Mouse (Mus musculus): ENCODE results near the gene Stx1a. TPM values are rescaled to one million over a fixed set of nuclear protein-coding genes. Genes with fewer than 3 reads are reported as not detected.

The Stx1a gene
- polyA plus RNA-seq, 1 experiment from 2014 or later: 13.8 TPM

DNA sequence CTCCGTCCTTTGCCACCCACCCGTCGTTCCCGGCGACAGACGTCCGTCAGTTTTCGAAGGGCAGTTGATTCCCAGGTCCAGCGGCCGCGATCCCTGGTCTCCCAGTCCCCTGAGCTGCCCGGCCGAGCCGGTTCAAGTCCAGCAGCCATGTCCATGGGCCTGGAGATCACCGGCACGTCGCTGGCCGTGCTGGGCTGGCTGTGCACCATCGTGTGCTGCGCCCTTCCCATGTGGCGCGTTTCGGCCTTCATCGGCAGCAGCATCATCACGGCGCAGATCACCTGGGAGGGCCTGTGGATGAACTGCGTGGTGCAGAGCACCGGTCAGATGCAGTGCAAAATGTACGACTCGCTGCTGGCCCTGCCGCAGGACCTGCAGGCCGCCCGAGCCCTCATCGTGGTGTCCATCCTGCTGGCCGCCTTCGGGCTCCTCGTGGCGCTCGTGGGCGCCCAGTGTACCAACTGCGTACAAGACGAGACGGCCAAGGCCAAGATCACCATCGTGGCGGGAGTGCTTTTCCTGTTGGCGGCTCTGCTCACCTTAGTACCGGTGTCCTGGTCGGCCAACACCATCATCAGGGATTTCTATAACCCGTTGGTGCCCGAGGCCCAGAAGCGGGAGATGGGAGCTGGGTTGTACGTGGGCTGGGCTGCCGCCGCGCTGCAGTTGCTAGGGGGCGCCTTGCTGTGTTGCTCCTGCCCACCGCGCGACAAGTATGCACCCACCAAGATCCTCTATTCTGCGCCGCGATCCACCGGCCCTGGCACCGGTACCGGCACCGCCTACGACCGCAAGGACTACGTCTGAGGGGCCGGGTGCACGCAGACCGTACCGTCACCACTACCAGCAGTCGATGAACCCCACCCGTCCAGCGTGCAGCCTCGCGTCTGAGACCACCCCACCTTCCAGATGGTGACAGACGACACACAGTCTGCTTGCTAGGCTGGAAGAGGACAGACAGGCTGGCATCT, 36.7 kb upstream of the Stx1a start:
- WGBS: 3% methylated on average over 79 of the region's 79 CpGs
- peaks cover 70% of the 10 kb centered on the region for H3K27me3 ChIP-seq (replicated peaks; ENCODE audit: low read depth, poor library complexity, severe bottlenecking)
- no peaks in the 10 kb centered on the region for H3K9me3 ChIP-seq
- DNase-seq (ENCODE audit: low spot score): peak; percentile 62
- H3K36me3 ChIP-seq (replicated peaks): no peaks in the 10 kb centered on the region
- peak overlapping the region; percentile 50 for H3K4me3 ChIP-seq
- peak overlapping the region; percentile 65 for H3K27ac ChIP-seq (replicated peaks)
- H3K4me1 ChIP-seq: peaks cover 52% of the 10 kb centered on the region

DNA sequence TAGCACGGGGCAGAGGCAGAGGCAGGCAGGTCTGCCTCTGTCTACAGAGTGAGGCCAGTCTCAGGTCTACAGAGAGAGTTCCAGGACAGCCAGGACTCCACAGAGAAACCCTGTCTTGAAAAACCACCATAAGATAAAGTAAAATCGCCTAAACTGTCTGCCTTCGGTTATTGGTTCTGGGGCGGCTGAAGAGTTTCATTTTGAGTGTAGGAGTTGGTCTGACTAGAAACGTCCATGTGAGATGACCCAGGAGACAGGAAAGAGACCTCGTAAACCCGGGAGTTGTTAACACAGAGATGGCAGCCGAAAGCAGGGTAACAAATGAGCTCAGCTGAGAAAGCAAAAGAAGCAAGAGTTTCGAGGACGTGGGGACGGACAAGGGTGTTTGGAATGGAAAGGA, 34.1 kb upstream of the Stx1a start:
- H3K27me3 ChIP-seq (replicated peaks; ENCODE audit: low read depth, poor library complexity, severe bottlenecking): peaks cover 59% of the 10 kb centered on the region

DNA sequence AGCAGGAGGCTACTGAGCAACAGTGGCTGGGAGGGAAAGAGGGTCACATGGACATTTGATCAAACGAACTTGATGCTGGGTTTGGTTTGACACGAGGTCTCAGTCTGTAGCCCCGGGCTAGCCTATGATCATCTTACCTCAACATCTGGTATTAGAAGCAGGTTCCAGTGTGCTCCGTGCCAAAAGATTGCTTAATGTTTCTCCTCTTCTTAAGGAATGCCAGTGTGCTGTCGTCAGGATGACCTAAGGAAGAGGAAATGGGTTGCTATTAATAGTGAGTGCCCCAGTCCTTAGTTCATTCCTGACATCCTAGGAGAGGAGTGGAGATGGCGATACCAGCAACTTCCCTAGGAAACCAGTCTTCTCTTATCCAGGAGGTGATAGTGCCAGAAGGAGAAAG, 33.5 kb upstream of the Stx1a start:
- no peak overlapping the region for H3K27ac ChIP-seq (replicated peaks)
- H3K27me3 ChIP-seq (replicated peaks; ENCODE audit: low read depth, poor library complexity, severe bottlenecking): peaks cover 53% of the 10 kb centered on the region
- H3K9me3 ChIP-seq: no peaks in the 10 kb centered on the region
- peak; percentile 27 for DNase-seq (ENCODE audit: low spot score)
- no peaks in the 10 kb centered on the region for H3K36me3 ChIP-seq (replicated peaks)
- peaks cover 33% of the 10 kb centered on the region for H3K4me1 ChIP-seq
- no peak overlapping the region for H3K4me3 ChIP-seq
- WGBS: 48% methylated on average over 6 of the region's 6 CpGs

More for the DNA sequence above, 34.1 kb upstream of the Stx1a start:
- H3K36me3 ChIP-seq (replicated peaks): no peaks in the 10 kb centered on the region
- peaks cover 39% of the 10 kb centered on the region for H3K4me1 ChIP-seq
- WGBS: 78% methylated on average over 11 of the region's 11 CpGs
- no peaks in the 10 kb centered on the region for H3K9me3 ChIP-seq
- no peak overlapping the region for H3K4me3 ChIP-seq
- no peak for DNase-seq (ENCODE audit: low spot score)
- no peak overlapping the region for H3K27ac ChIP-seq (replicated peaks)

DNA sequence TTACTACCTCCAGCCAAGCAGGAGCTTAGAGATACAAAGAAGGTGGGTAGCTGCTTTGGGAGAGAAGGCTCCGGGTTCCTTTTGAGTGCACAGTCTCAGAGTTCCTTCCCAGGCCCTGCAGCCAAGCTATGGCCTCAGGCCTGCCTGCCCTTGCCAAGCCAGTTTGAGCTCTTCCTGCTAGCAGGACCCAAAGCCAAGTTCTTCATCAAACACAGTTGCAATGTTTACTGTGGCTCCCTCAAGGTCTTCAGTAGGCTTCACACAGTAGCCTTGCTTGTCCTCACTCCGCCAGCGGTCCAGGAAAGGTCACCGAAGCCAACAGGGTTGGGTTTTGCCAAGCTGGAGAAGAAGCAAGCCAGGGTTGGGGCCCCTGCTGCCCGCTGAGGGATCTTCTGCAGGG, 30.7 kb upstream of the Stx1a start:
- peaks cover 25% of the 10 kb centered on the region for H3K27me3 ChIP-seq (replicated peaks; ENCODE audit: low read depth, poor library complexity, severe bottlenecking)
- no peak overlapping the region for H3K4me3 ChIP-seq
- peaks cover 8% of the 10 kb centered on the region for H3K4me1 ChIP-seq
- 85% methylated on average over 5 of the region's 5 CpGs for WGBS
- no peak overlapping the region for H3K27ac ChIP-seq (replicated peaks)
- no peak for DNase-seq (ENCODE audit: low spot score)
- H3K9me3 ChIP-seq: no peaks in the 10 kb centered on the region
- no peaks in the 10 kb centered on the region for H3K36me3 ChIP-seq (replicated peaks)

GRCm38 (mm10) chr5:134998359-134998758, 24.9 kb upstream of the Stx1a start:
- H3K27ac ChIP-seq (replicated peaks): peak overlapping the region; percentile 49; the same call in 1 of the 2 replicates
- 75% methylated on average over 6 of the region's 6 CpGs for WGBS

DNA sequence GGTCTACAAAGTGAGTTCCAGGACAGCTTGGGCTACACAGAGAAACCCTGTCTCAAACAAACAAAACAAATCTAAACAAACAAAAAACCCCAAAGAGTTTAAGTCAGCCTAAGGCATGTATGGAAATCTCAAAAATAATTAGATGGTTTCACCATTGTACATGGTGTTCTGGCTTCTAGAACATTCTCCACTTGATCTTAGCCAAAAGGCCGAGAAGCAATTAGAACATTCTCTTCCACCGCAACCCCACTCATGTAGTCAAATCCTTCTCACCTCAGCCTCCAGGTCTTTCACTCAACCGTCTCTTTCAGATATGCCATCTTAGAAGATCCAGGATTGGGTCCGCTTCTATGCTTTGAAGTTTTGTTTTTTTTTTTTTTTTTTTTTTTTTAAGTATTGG, 23.5 kb upstream of the Stx1a start:
- H3K4me1 ChIP-seq: peaks cover 27% of the 10 kb centered on the region
- H3K9me3 ChIP-seq: no peaks in the 10 kb centered on the region
- no peak overlapping the region for H3K4me3 ChIP-seq
- DNase-seq (ENCODE audit: low spot score): no peak
- H3K36me3 ChIP-seq (replicated peaks): no peaks in the 10 kb centered on the region
- peaks cover 6% of the 10 kb centered on the region for H3K27me3 ChIP-seq (replicated peaks; ENCODE audit: low read depth, poor library complexity, severe bottlenecking)
- no peak overlapping the region for H3K27ac ChIP-seq (replicated peaks)
- WGBS: 94% methylated on average over 4 of the region's 4 CpGs

More at GRCm38 (mm10) chr5:134998359-134998758, 24.9 kb upstream of the Stx1a start:
- H3K36me3 ChIP-seq (replicated peaks): no peaks in the 10 kb centered on the region
- H3K4me3 ChIP-seq: no peak overlapping the region
- H3K9me3 ChIP-seq: no peaks in the 10 kb centered on the region
- H3K4me1 ChIP-seq: peaks cover 27% of the 10 kb centered on the region
- DNase-seq (ENCODE audit: low spot score): no peak
- H3K27me3 ChIP-seq (replicated peaks; ENCODE audit: low read depth, poor library complexity, severe bottlenecking): peaks cover 6% of the 10 kb centered on the region

- no peaks in the 10 kb centered on the region for H3K36me3 ChIP-seq (replicated peaks)
- DNase-seq (ENCODE audit: low spot score): no peak
Observed at GRCm38 (mm10) chr5:135000751-135001150, 22.5 kb upstream of the Stx1a start.

GRCm38 (mm10) chr5:135001309-135001708, 22.0 kb upstream of the Stx1a start:
- Histone ChIP-seq H3K27me3 (replicated peaks; ENCODE audit: low read depth, poor library complexity, severe bottlenecking) (peaks cover 6% of the 10 kb centered on the region), H3K9me3 (no peaks in the 10 kb centered on the region), H3K4me3 (peak overlapping the region; percentile 36), H3K36me3 (replicated peaks) (no peaks in the 10 kb centered on the region), H3K27ac (replicated peaks) (peak overlapping the region; percentile 69), H3K4me1 (peaks cover 27% of the 10 kb centered on the region)
- peak; percentile 89 for DNase-seq (ENCODE audit: low spot score)
- under 1% methylated on average over 14 of the region's 14 CpGs for WGBS

More at GRCm38 (mm10) chr5:135000751-135001150, 22.5 kb upstream of the Stx1a start:
- H3K27ac ChIP-seq (replicated peaks): peak overlapping the region; percentile 69
- peaks cover 6% of the 10 kb centered on the region for H3K27me3 ChIP-seq (replicated peaks; ENCODE audit: low read depth, poor library complexity, severe bottlenecking)
- H3K9me3 ChIP-seq: no peaks in the 10 kb centered on the region
- H3K4me3 ChIP-seq: peak overlapping the region; percentile 36
- WGBS: 45% methylated on average over 16 of the region's 16 CpGs
- H3K4me1 ChIP-seq: peaks cover 27% of the 10 kb centered on the region

GRCm38 (mm10) chr5:135002151-135002550, 21.1 kb upstream of the Stx1a start:
- Histone ChIP-seq H3K4me3 (no peak overlapping the region), H3K27me3 (replicated peaks; ENCODE audit: low read depth, poor library complexity, severe bottlenecking) (peaks cover 6% of the 10 kb centered on the region), H3K9me3 (no peaks in the 10 kb centered on the region), H3K4me1 (peaks cover 27% of the 10 kb centered on the region), H3K27ac (replicated peaks) (peak overlapping the region; percentile 10), H3K36me3 (replicated peaks) (no peaks in the 10 kb centered on the region)
- 56% methylated on average over 5 of the region's 5 CpGs for WGBS
- DNase-seq (ENCODE audit: low spot score): no peak

GRCm38 (mm10) chr5:135007802-135008571, 15.3 kb upstream of the Stx1a start:
- Histone ChIP-seq H3K36me3 (replicated peaks) (no peaks in the 10 kb centered on the region), H3K27me3 (replicated peaks; ENCODE audit: low read depth, poor library complexity, severe bottlenecking) (peaks cover 14% of the 10 kb centered on the region), H3K4me1 (peaks cover 41% of the 10 kb centered on the region), H3K9me3 (no peaks in the 10 kb centered on the region), H3K27ac (replicated peaks) (peak overlapping the region; percentile 91), H3K4me3 (peak overlapping the region; percentile 75)
- no peak for DNase-seq (ENCODE audit: low spot score)
- WGBS: 31% methylated on average over 16 of the region's 16 CpGs

- H3K9me3 ChIP-seq: no peaks in the 10 kb centered on the region
- H3K27ac ChIP-seq (replicated peaks): peak within 1 kb of the TSS; percentile 91
- WGBS: under 1% methylated on average over 52 of the region's 52 CpGs
- peaks cover 43% of the 10 kb centered on the region for H3K4me1 ChIP-seq
- no peaks in the 10 kb centered on the region for H3K36me3 ChIP-seq (replicated peaks)
- peak within 1 kb of the TSS; percentile 75 for H3K4me3 ChIP-seq
- DNase-seq (ENCODE audit: low spot score): peak; percentile 98
- peaks cover 14% of the 10 kb centered on the region for H3K27me3 ChIP-seq (replicated peaks; ENCODE audit: low read depth, poor library complexity, severe bottlenecking)
Observed at GRCm38 (mm10) chr5:135008671-135009589, 14.4 kb upstream of the Stx1a start, which contains the start of gene Abhd11. Gene Abhd11, plus strand, starts transcription at chr5:135009152.
